Mouse (Mus musculus) CD4-positive helper T cell, adult 2 months (primary cell): Measurements from ENCODE around the gene Rbmy.
"Not testable (repeated sequence)": the region's sequence is repeated elsewhere in the genome, so short reads cannot be mapped to it uniquely, and the experiment has no call there.

Source experiments
- DNase-seq: peaks from one replicate; pipeline ENCODE4 v3.0.0-alpha.2; 2012; ENCODE audit warnings: low read depth, missing footprints, low spot score

Gene Rbmy

GRCm38 (mm10) chrY:2830380-2830779, at the start of gene Rbmy, which contains the start of gene Gm10256:
TSS of gene Rbmy (plus strand) at chrY:2830680.
TSS of gene Gm10256 (plus strand) at chrY:2830699.
- not testable (repeated sequence) for DNase-seq

GRCm38 (mm10) chrY:2796105-2796504, 34.4 kb upstream of the Rbmy start, which contains the start of gene Gm4064:
TSS of gene Gm4064 (minus strand) at chrY:2796205.
- not testable (repeated sequence) for DNase-seq
